Comparison of ENCODE assay signal across 8 mouse cellular contexts in genomic region chr1:166000601-166001120, GRCm38 (mm10). TPM values are rescaled to one million over a fixed set of nuclear protein-coding genes. Genes with fewer than 3 reads are reported as not detected.
DNase-seq lines count a peak whose midpoint lies in the region; ATAC-seq and TF ChIP-seq lines count a peak whose summit lies in the region.

No protein-coding gene starts in this region.

- no peaks in the 10 kb centered on the region for H3K27me3 ChIP-seq in cerebellum, adult 2 months (ENCODE audit: control insufficient read depth, insufficient read depth, low read length)
- H3K27me3 ChIP-seq in heart, embryonic 13.5 days (replicated peaks): no peaks in the 10 kb centered on the region

- H3K4me2 ChIP-seq in heart, embryonic 13.5 days: peak overlapping the region; percentile 96

- peak overlapping the region; percentile 85 for H3K4me3 ChIP-seq in cerebellum, adult 2 months (replicated peaks; ENCODE audit: insufficient read depth, low read depth, low read length)
- peak overlapping the region; percentile 99 for H3K4me3 ChIP-seq in heart, embryonic 13.5 days
- H3K4me3 ChIP-seq in macrophage (ENCODE audit: inconsistent target): peak overlapping the region; percentile 33

- peak; percentile 35 to 44 for DNase-seq in cerebellum, adult 2 months
- DNase-seq in cerebellum, postnatal 4 days (ENCODE audit: low spot score in 2 of 2): no peak
- peak; percentile 59 to 61 for DNase-seq in B cell, adult 2 months
- DNase-seq in brain, adult 2 months (ENCODE audit: low read depth, low spot score): peak; percentile 45
- peak; percentile 31 to 54 for DNase-seq in kidney, postnatal 4 days
- DNase-seq in spleen, postnatal 36 days (ENCODE audit: low spot score in 2 of 2): peak; percentile 58 to 64

- no peaks in the 10 kb centered on the region for H3K36me3 ChIP-seq in heart, embryonic 13.5 days
- no peaks in the 10 kb centered on the region for H3K36me3 ChIP-seq in macrophage (ENCODE audit: inconsistent target)

- H3K79me2 ChIP-seq in macrophage (ENCODE audit: inconsistent target): peaks cover 58% of the 10 kb centered on the region

- ATAC-seq in heart, embryonic 13.5 days (ENCODE audit: extremely low read depth, insufficient number of reproducible peaks, low FRiP score, low TSS enrichment): no peak

- H3K9ac ChIP-seq in heart, embryonic 13.5 days: peak overlapping the region; percentile 98

- no peaks in the 10 kb centered on the region for H3K9me3 ChIP-seq in heart, embryonic 13.5 days

- no peak for TF ChIP-seq POLR2A in cerebellum, adult 2 months (IDR thresholded peaks at IDR 0.05; ENCODE audit: borderline replicate concordance, insufficient read depth, low read length)

- no peak for TF ChIP-seq CTCF in cerebellum, adult 2 months (IDR thresholded peaks at IDR 0.05; ENCODE audit: borderline replicate concordance, insufficient read depth, low read depth, low read length)

- H3K4me1 ChIP-seq in cerebellum, adult 2 months (ENCODE audit: control insufficient read depth, insufficient read depth, low read length): peaks cover 7% of the 10 kb centered on the region; the same call in 1 of the 2 replicates
- peaks cover 43% of the 10 kb centered on the region for H3K4me1 ChIP-seq in heart, embryonic 13.5 days

- H3K27ac ChIP-seq in cerebellum, adult 2 months (ENCODE audit: insufficient read depth, low read length): peak overlapping the region; percentile 95
- H3K27ac ChIP-seq in heart, embryonic 13.5 days (replicated peaks): peak overlapping the region; percentile 93
- H3K27ac ChIP-seq in macrophage: no peak overlapping the region

- 1% methylated on average over 7 of the region's 7 CpGs for WGBS in cerebellum, adult 2 months
- 20% methylated on average over 7 of the region's 7 CpGs for WGBS in heart, embryonic 13.5 days
- WGBS in macrophage (ENCODE audit: missing documents): 26% methylated on average over 7 of the region's 7 CpGs

RNA-seq across cellular contexts. Expression of gene Pou2f1, which starts 1.8 kb away (rescaled TPM):
- polyA plus RNA-seq in cerebellum, adult 2 months (2012; rRNA removed): 11.0 and 12.2 TPM in 2 replicates
- 9.3 and 10.2 TPM in 2 replicates for polyA plus RNA-seq in heart, embryonic 13.5 days (2015; fragmentation: Nextera tagmentation; extraction: Ambion mirVana)
- 10 to 100 TPM; 11.0 to 39.0 (median 25.1) TPM for total RNA-seq in macrophage (2018; cell fraction: chromatin; rRNA removed)
- total RNA-seq in macrophage (2018; cell fraction: cytosol; rRNA removed): 10 to 100 TPM in 2 of 26 experiments, 1 to 10 TPM in 24; 4.3 to 11.8 (median 6.8) TPM
- total RNA-seq in macrophage (2018; cell fraction: nucleus; rRNA removed): 10 to 100 TPM in 25 of 26 experiments, 1 to 10 TPM in 1; 7.2 to 31.5 (median 16.4) TPM
- 3.7 to 6.4 TPM (median 4.9 TPM) in 3 replicates for polyA plus RNA-seq in macrophage (2018)

Comparison
In these comparisons a context has a peak if more than half of its experiments do, and no peak if none do; other contexts are left out.
1. DNase-seq: peak in cerebellum, adult 2 months (2 of 2), B cell, adult 2 months (2 of 2), brain, adult 2 months (single experiment), kidney, postnatal 4 days (2 of 2) and spleen, postnatal 36 days (2 of 2); none in cerebellum, postnatal 4 days (0 of 2).
2. H3K4me3 ChIP-seq: peak in every context shown above with its lines; median percentile 99 in heart, embryonic 13.5 days; 85 in cerebellum, adult 2 months; 33 in macrophage.